Mouse (Mus musculus): Measurements from ENCODE around the gene Slc29a1. TPM values are rescaled to one million over a fixed set of nuclear protein-coding genes. Genes with fewer than 3 reads are reported as not detected.

Gene Slc29a1
- polyA plus RNA-seq, 1 experiment, result 143 TPM

GRCm38 (mm10) chr17:45554420-45554819 is 45.0 kb downstream of the Slc29a1 start:
- H3K4me1 ChIP-seq (ENCODE audit: control insufficient read depth, insufficient read depth, low read length), result peaks cover 15% of the 10 kb centered on the region
- H3K27me3 ChIP-seq (ENCODE audit: control insufficient read depth, insufficient read depth, low read length), result no peaks in the 10 kb centered on the region; the same call in 1 of the 2 replicates
- TF ChIP-seq POLR2A (IDR thresholded peaks at IDR 0.05; ENCODE audit: control insufficient read depth, low read depth, low read length) (no peak), CTCF (IDR thresholded peaks at IDR 0.05; ENCODE audit: control insufficient read depth, insufficient read depth, insufficient replicate concordance, low read depth, low read length) (no peak)
- H3K4me3 ChIP-seq (ENCODE audit: control insufficient read depth, low read depth, low read length), result no peak overlapping the region
- H3K27ac ChIP-seq (ENCODE audit: control insufficient read depth, insufficient read depth, low read depth, low read length), result no peak overlapping the region
- no peaks in the 10 kb centered on the region for H3K36me3 ChIP-seq (ENCODE audit: control insufficient read depth, insufficient read depth, low read length)

- no peaks in the 10 kb centered on the region for H3K36me3 ChIP-seq (ENCODE audit: control insufficient read depth, insufficient read depth, low read length)
- TF ChIP-seq POLR2A (IDR thresholded peaks at IDR 0.05; ENCODE audit: control insufficient read depth, low read depth, low read length) (no peak), CTCF (IDR thresholded peaks at IDR 0.05; ENCODE audit: control insufficient read depth, insufficient read depth, insufficient replicate concordance, low read depth, low read length) (no peak)
Measured at GRCm38 (mm10) chr17:45553065-45553464, 46.3 kb downstream of the Slc29a1 start.

GRCm38 (mm10) chr17:45551816-45552451 is 47.5 kb downstream of the Slc29a1 start:
- H3K27me3 ChIP-seq (ENCODE audit: control insufficient read depth, insufficient read depth, low read length), result peaks cover 4% of the 10 kb centered on the region; the same call in 1 of the 2 replicates
- peaks cover 17% of the 10 kb centered on the region for H3K4me1 ChIP-seq (ENCODE audit: control insufficient read depth, insufficient read depth, low read length)
- H3K36me3 ChIP-seq (ENCODE audit: control insufficient read depth, insufficient read depth, low read length), result no peaks in the 10 kb centered on the region
- no peak overlapping the region for H3K27ac ChIP-seq (ENCODE audit: control insufficient read depth, insufficient read depth, low read depth, low read length)
- TF ChIP-seq CTCF (IDR thresholded peaks at IDR 0.05; ENCODE audit: control insufficient read depth, insufficient read depth, insufficient replicate concordance, low read depth, low read length) (peak; percentile 71; the same call in 1 of the 2 replicates), POLR2A (IDR thresholded peaks at IDR 0.05; ENCODE audit: control insufficient read depth, low read depth, low read length) (0 out of 2 replicates have a peak, but pooled peaks have one; percentile 13)
- H3K4me3 ChIP-seq (ENCODE audit: control insufficient read depth, low read depth, low read length), result no peak overlapping the region

More at GRCm38 (mm10) chr17:45553065-45553464, 46.3 kb downstream of the Slc29a1 start:
- Histone ChIP-seq H3K27me3 (ENCODE audit: control insufficient read depth, insufficient read depth, low read length) (peaks cover 4% of the 10 kb centered on the region; the same call in 1 of the 2 replicates), H3K27ac (ENCODE audit: control insufficient read depth, insufficient read depth, low read depth, low read length) (no peak overlapping the region), H3K4me1 (ENCODE audit: control insufficient read depth, insufficient read depth, low read length) (peaks cover 17% of the 10 kb centered on the region), H3K4me3 (ENCODE audit: control insufficient read depth, low read depth, low read length) (no peak overlapping the region)

GRCm38 (mm10) chr17:45551249-45551796 is 48.1 kb downstream of the Slc29a1 start:
- Histone ChIP-seq H3K27me3 (ENCODE audit: control insufficient read depth, insufficient read depth, low read length) (peaks cover 4% of the 10 kb centered on the region; the same call in 1 of the 2 replicates), H3K36me3 (ENCODE audit: control insufficient read depth, insufficient read depth, low read length) (no peaks in the 10 kb centered on the region), H3K4me3 (ENCODE audit: control insufficient read depth, low read depth, low read length) (no peak overlapping the region), H3K4me1 (ENCODE audit: control insufficient read depth, insufficient read depth, low read length) (peaks cover 17% of the 10 kb centered on the region), H3K27ac (ENCODE audit: control insufficient read depth, insufficient read depth, low read depth, low read length) (no peak overlapping the region)
- TF ChIP-seq POLR2A (IDR thresholded peaks at IDR 0.05; ENCODE audit: control insufficient read depth, low read depth, low read length) (no peak), CTCF (IDR thresholded peaks at IDR 0.05; ENCODE audit: control insufficient read depth, insufficient read depth, insufficient replicate concordance, low read depth, low read length) (no peak)

- TF ChIP-seq CTCF (IDR thresholded peaks at IDR 0.05; ENCODE audit: control insufficient read depth, insufficient read depth, insufficient replicate concordance, low read depth, low read length), result no peak
- TF ChIP-seq POLR2A (IDR thresholded peaks at IDR 0.05; ENCODE audit: control insufficient read depth, low read depth, low read length), result no peak
- peaks cover 18% of the 10 kb centered on the region for H3K4me1 ChIP-seq (ENCODE audit: control insufficient read depth, insufficient read depth, low read length)
Measured at GRCm38 (mm10) chr17:45550253-45550652, 49.2 kb downstream of the Slc29a1 start.

GRCm38 (mm10) chr17:45549617-45550181 is 49.7 kb downstream of the Slc29a1 start, which contains the start of gene Tmem151b:
Gene Tmem151b (minus strand): TSS chr17:45549677.
- Histone ChIP-seq H3K27me3 (ENCODE audit: control insufficient read depth, insufficient read depth, low read length) (peaks cover 4% of the 10 kb centered on the region; the same call in 1 of the 2 replicates), H3K27ac (ENCODE audit: control insufficient read depth, insufficient read depth, low read depth, low read length) (no peak within 1 kb of the TSS), H3K36me3 (ENCODE audit: control insufficient read depth, insufficient read depth, low read length) (no peaks in the 10 kb centered on the region), H3K4me3 (ENCODE audit: control insufficient read depth, low read depth, low read length) (peak within 1 kb of the TSS; percentile 49), H3K4me1 (ENCODE audit: control insufficient read depth, insufficient read depth, low read length) (peaks cover 22% of the 10 kb centered on the region)
- no peak for TF ChIP-seq CTCF (IDR thresholded peaks at IDR 0.05; ENCODE audit: control insufficient read depth, insufficient read depth, insufficient replicate concordance, low read depth, low read length)
- no peak for TF ChIP-seq POLR2A (IDR thresholded peaks at IDR 0.05; ENCODE audit: control insufficient read depth, low read depth, low read length)

More at GRCm38 (mm10) chr17:45550253-45550652, 49.2 kb downstream of the Slc29a1 start:
- Histone ChIP-seq H3K4me3 (ENCODE audit: control insufficient read depth, low read depth, low read length) (no peak overlapping the region), H3K27me3 (ENCODE audit: control insufficient read depth, insufficient read depth, low read length) (peaks cover 4% of the 10 kb centered on the region; the same call in 1 of the 2 replicates), H3K36me3 (ENCODE audit: control insufficient read depth, insufficient read depth, low read length) (no peaks in the 10 kb centered on the region), H3K27ac (ENCODE audit: control insufficient read depth, insufficient read depth, low read depth, low read length) (no peak overlapping the region)

All from testis, adult 2 months (tissue).